Mouse (Mus musculus) embryonic stem cell, embryonic (primary cell): Measurements from ENCODE around the gene Zfp423.

ENCODE experiments used
- CTCF ChIA-PET, 4 experiments: fragments of 300-600 bp in 2 of 4; fragments of 350-600 bp in 2 of 4; sonication (Branson Sonifier 250); formaldehyde crosslinking; loops; one replicate each; lab custom pipeline; 2022; ENCODE audit warnings: inconsistent platforms in 2 of 4; lab: Charles Lee
- POLR2A ChIA-PET, 4 experiments: fragments of 300-600 bp in 2 of 4; fragments of 350-600 bp in 2 of 4; sonication (Branson Sonifier 250); formaldehyde crosslinking; loops; one replicate each; lab custom pipeline; 2022; ENCODE audit warnings: antibody characterized with exemption in 4 of 4, inconsistent platforms in 1 of 4; lab: Charles Lee

Gene Zfp423

GRCm38 (mm10) chr8:87656484-87657230 lies 302.7 kb downstream of the Zfp423 start:
- ChIA-PET CTCF (interaction anchor here in 3 of 4 experiments (0.5 to 1.4 kb wide), 6 partner anchors 54 to 730 kb away, joined by 3 to 6 read pairs (median 4); no protein-coding TSS in a partner anchor), POLR2A (interaction anchor here (0.5 to 1.2 kb wide), 5 partner anchors 17 to 1031 kb away, joined by 3 to 5 read pairs (median 3); no protein-coding TSS in a partner anchor)

- CTCF ChIA-PET, result interaction anchor here in 2 of 4 experiments (0.5 to 1.4 kb wide), 5 partner anchors 60 to 730 kb away, joined by 3 to 6 read pairs (median 4); no protein-coding TSS in a partner anchor
- POLR2A ChIA-PET, result interaction anchor here in 1 of 4 experiments (0.7 to 1.2 kb wide), 3 partner anchors 10 to 899 kb away, joined by 3 read pairs; no protein-coding TSS in a partner anchor
Measured at GRCm38 (mm10) chr8:87655946-87656345, 303.4 kb downstream of the Zfp423 start.

- ChIA-PET POLR2A (no interaction called here), CTCF (no interaction called here)
Measured at GRCm38 (mm10) chr8:87647781-87648180, 311.6 kb downstream of the Zfp423 start.

GRCm38 (mm10) chr8:87645829-87646483 lies 313.4 kb downstream of the Zfp423 start:
- ChIA-PET POLR2A (interaction anchor here in 1 of 4 experiments (0.5 to 1.6 kb wide), 2 partner anchors 9 to 16 kb away, joined by 3 read pairs; no protein-coding TSS in a partner anchor), CTCF (interaction anchor here in 1 of 4 experiments (1.6 kb wide), 1 partner anchor 102 kb away, joined by 7 read pairs; no protein-coding TSS in a partner anchor)

GRCm38 (mm10) chr8:87645371-87645770 lies 314.0 kb downstream of the Zfp423 start:
- ChIA-PET CTCF (interaction anchor here in 1 of 4 experiments (1.6 kb wide), 1 partner anchor 102 kb away, joined by 7 read pairs; no protein-coding TSS in a partner anchor), POLR2A (interaction anchor here in 1 of 4 experiments (0.5 to 1.6 kb wide), 2 partner anchors 10 to 16 kb away, joined by 3 read pairs; no protein-coding TSS in a partner anchor)

DNA sequence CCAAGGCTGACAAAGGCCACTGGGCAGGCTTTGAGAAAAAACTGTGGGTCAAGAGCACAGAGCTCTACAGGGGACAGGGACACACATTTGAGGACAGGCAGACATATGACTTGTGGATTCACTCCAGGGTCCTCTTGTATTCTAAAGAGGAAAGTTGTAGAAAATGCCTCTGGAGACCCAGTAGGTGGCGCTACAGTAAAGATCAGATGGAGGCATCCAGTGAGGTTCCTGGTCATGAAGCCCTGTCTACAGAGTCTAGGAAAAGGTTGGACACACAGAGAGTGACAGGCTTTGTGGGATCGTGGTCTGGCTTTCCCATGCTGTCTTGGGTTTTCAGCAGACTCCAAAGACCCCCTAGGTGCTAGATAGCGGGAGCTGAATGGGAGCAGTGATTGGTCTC lies 318.5 kb downstream of the Zfp423 start:
- POLR2A ChIA-PET, result interaction anchor here in 2 of 4 experiments (0.5 to 0.6 kb wide), 2 partner anchors 13 to 426 kb away, joined by 3 to 4 read pairs; no protein-coding TSS in a partner anchor
- CTCF ChIA-PET, result interaction anchor here in 1 of 4 experiments (1.1 to 1.3 kb wide), 2 partner anchors 23 to 106 kb away, joined by 3 to 4 read pairs; no protein-coding TSS in a partner anchor

DNA sequence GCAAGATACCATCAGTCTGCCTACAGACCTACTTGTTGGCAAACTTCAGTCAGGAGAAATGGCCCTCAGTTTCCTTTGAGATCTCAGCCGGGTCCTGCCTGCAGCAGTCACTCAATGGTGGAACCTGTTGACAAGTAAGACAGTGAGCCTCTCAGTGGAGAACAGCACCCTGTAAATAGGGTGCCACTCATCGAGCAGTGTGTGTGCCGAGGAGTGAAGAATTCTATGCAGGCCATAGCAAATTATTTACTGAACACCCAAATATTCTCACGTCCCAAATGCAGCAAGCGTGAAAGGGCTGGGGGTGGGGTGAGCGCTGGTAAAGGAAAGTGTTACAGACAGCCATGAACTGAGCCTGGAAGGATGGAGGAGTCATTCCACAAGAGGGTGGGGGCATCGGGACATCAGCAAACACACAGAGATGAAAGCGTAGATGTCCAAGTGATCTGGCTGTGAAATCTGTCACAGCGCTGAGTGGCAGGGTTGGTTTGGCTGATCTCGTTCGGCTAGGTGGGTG lies 323.1 kb downstream of the Zfp423 start:
- CTCF ChIA-PET, result no interaction called here
- POLR2A ChIA-PET, result no interaction called here

DNA sequence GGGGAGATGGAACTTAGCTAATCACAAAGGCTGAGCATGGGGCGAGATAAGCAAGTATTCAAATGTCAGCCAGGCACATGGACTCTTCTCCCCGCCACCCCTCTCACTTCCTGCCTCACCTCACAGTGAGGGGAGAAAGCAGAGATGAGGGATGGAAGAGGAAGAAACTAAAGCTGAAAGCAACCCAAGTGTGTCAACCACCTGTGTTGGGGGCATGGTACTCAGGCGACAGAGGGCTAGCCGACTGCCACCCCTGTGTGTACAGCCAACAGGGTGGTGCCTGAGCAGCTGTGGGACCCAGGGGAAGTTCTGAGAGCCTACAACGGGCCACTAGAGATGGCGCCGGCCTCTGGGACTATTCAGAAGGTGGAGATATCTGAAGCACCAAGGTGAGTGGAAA lies 327.6 kb downstream of the Zfp423 start:
- CTCF ChIA-PET, result no interaction called here
- POLR2A ChIA-PET, result no interaction called here

- ChIA-PET POLR2A (interaction anchor here in 2 of 4 experiments (0.6 kb wide), 2 partner anchors 16 to 355 kb away, joined by 3 to 4 read pairs; no protein-coding TSS in a partner anchor), CTCF (interaction anchor here in 3 of 4 experiments (0.5 to 1.9 kb wide), 3 partner anchors 118 to 658 kb away, joined by 4 to 8 read pairs (median 4); no protein-coding TSS in a partner anchor)
Measured at GRCm38 (mm10) chr8:87629656-87630055, 329.7 kb downstream of the Zfp423 start.

- ChIA-PET CTCF (interaction anchor here in 3 of 4 experiments (0.6 to 1.1 kb wide), 3 partner anchors 11 to 86 kb away, joined by 3 to 4 read pairs (median 3); no protein-coding TSS in a partner anchor), POLR2A (no interaction called here)
Measured at GRCm38 (mm10) chr8:87621181-87621580, 338.2 kb downstream of the Zfp423 start.

DNA sequence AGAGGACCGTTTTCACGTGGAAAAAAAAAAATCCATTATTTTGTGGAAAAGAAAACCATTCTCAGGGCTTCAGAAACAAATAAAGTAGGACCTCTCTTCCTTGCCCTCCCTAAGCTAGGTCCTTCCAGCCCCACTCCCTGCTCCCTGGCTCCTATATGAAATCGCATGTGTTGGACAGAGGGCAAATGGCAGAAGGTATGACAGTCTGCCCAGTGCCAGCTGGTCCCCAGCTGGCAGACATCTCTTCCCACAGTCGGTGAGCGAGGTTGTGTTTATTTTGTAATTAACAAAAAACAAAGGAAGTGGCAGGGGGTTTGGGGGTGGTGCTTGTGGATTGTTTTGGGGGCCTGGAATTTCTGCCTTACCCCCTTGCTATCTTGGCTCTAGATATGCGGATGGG lies 339.2 kb downstream of the Zfp423 start:
- CTCF ChIA-PET, result interaction anchor here in 3 of 4 experiments (0.6 to 1.9 kb wide), 4 partner anchors 47 to 778 kb away, joined by 4 to 13 read pairs (median 8); no protein-coding TSS in a partner anchor
- POLR2A ChIA-PET, result interaction anchor here in 1 of 4 experiments (0.7 kb wide), 1 partner anchor 380 kb away, joined by 3 read pairs; no protein-coding TSS in a partner anchor

- ChIA-PET CTCF (interaction anchor here (0.6 to 1.9 kb wide), 6 partner anchors 47 to 777 kb away, joined by 4 to 13 read pairs (median 6); no protein-coding TSS in a partner anchor), POLR2A (interaction anchor here in 2 of 4 experiments (0.7 to 1.5 kb wide), 2 partner anchors 128 to 381 kb away, joined by 3 to 4 read pairs; no protein-coding TSS in a partner anchor)
Measured at GRCm38 (mm10) chr8:87619529-87619928, 339.9 kb downstream of the Zfp423 start.

DNA sequence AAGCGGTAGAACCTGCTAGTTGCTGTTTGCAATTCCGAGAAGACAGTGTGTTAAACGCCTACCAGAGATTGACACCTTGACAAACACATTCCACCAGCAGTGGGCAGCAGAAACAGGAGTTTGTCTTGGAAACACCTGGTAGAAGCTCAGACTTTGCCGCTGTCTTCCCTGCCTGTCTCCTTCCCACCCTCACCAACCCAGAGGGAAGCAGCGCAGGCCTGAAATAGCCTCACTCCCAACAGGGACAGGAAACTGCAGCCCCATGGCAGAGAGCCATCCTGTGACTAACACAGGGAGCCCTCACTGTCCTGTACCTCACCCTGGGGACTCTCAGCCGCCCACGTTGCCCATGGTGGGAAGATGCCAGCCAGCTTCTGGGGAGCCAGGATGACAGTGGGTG lies 340.3 kb downstream of the Zfp423 start:
- CTCF ChIA-PET, result interaction anchor here in 3 of 4 experiments (0.6 to 1.9 kb wide), 4 partner anchors 128 to 453 kb away, joined by 4 to 9 read pairs (median 6); no protein-coding TSS in a partner anchor

DNA sequence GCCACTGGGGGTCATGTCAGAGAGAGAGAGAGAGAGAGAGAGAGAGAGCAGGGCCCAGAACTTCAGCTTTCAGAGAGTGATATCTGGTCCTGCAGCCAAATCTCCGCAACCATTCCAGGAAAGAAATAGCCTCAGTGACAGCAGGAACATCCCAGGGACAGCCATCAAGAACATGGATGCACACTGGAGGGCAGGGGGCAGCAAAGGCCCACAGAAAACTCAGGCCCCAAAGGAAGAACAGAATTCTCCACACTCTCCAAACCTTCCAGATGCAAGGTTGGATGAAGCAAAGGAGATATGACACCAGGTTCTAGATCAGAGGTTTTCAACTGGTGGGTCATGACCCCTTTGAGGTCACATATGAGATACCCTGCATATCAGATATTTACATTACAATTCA lies 345.7 kb downstream of the Zfp423 start:
- ChIA-PET POLR2A (interaction anchor here in 2 of 4 experiments (0.6 to 0.7 kb wide), 3 partner anchors 16 to 366 kb away, joined by 3 to 4 read pairs (median 4); no protein-coding TSS in a partner anchor), CTCF (interaction anchor here in 1 of 4 experiments (0.7 kb wide), 1 partner anchor 217 kb away, joined by 7 read pairs; no protein-coding TSS in a partner anchor)

More for the DNA sequence above, 340.3 kb downstream of the Zfp423 start:
- POLR2A ChIA-PET, result interaction anchor here in 1 of 4 experiments (1.5 kb wide), 1 partner anchor 129 kb away, joined by 4 read pairs; no protein-coding TSS in a partner anchor
